Mouse (Mus musculus): ENCODE measurements around the gene Ccnl1. TPM values are rescaled to one million over a fixed set of nuclear protein-coding genes. Genes with fewer than 3 reads are reported as not detected.

The Ccnl1 gene
- polyA plus RNA-seq (2017; shearing (Covaris generic)): 100 to 1,000 TPM; 202 to 227 TPM

GRCm38 (mm10) chr3:65958102-65958839, at the start of gene Ccnl1:
Ccnl1 (minus strand) TSS chr3:65958249.

Measured in activated CD4-positive, CD25-positive, alpha-beta regulatory T cell (primary cell).